Mouse (Mus musculus) ES-Bruce4 (cell line): ENCODE data around the gene E330034G19Rik. TPM values are rescaled to one million over a fixed set of nuclear protein-coding genes. Genes with fewer than 3 reads are reported as not detected.

ENCODE experiments used
- H3K27ac ChIP-seq: 2 replicates; pipeline ENCODE4 v1.5.1; 2012; ENCODE audit warnings: low read length, inconsistent platforms; ENCODE audit not compliant: insufficient read depth
- H3K27me3 ChIP-seq: 2 replicates; pipeline ENCODE4 v1.6.1; 2012; ENCODE audit warnings: mild to moderate bottlenecking, low read length, inconsistent platforms; ENCODE audit not compliant: control insufficient read depth, poor library complexity, insufficient read depth, severe bottlenecking
- H3K36me3 ChIP-seq: 2 replicates; pipeline ENCODE4 v1.6.1; 2012; ENCODE audit warnings: inconsistent platforms, mild to moderate bottlenecking, low read length, moderate library complexity; ENCODE audit not compliant: control insufficient read depth, poor library complexity, insufficient read depth, severe bottlenecking
- H3K4me1 ChIP-seq: one replicate; pipeline ENCODE4 v1.8.1; 2011; ENCODE audit warnings: low read length; ENCODE audit not compliant: control insufficient read depth, insufficient read depth
- H3K4me3 ChIP-seq: 2 replicates; pipeline ENCODE4 v1.5.1; 2011; ENCODE audit warnings: low read depth, mild to moderate bottlenecking, low read length
- H3K9ac ChIP-seq: 2 replicates; pipeline ENCODE4 v1.6.1; 2012; ENCODE audit warnings: low read depth, mild to moderate bottlenecking, inconsistent platforms; ENCODE audit not compliant: poor library complexity, severe bottlenecking
- H3K9me3 ChIP-seq: replicated peaks from 2 replicates; pipeline ENCODE4 v1.6.1; 2012; ENCODE audit warnings: mild to moderate bottlenecking, low read length, inconsistent platforms; ENCODE audit not compliant: control insufficient read depth, poor library complexity, insufficient read depth, severe bottlenecking
- CTCF ChIP-seq: IDR thresholded peaks from one replicate; pipeline ENCODE4 v1.8.1; 2011; ENCODE audit warnings: low read depth, low read length
- EP300 ChIP-seq: IDR thresholded peaks from 2 replicates; pipeline ENCODE4 v1.6.1; 2011; ENCODE audit warnings: low read depth, low read length; ENCODE audit not compliant: insufficient read depth
- POLR2A ChIP-seq: IDR thresholded peaks from one replicate; pipeline ENCODE4 v1.8.1; 2011; ENCODE audit warnings: low read length; ENCODE audit not compliant: insufficient read depth
- polyA plus RNA-seq: library from polyadenylated mRNA; stranded (reverse); fragments of >200 nt; gene quantifications from 2 replicates; pipeline ENCODE4 v1.2.4, GENCODE M21; 2011; ENCODE audit warnings: low read depth; ENCODE audit not compliant: missing spikeins, insufficient read depth, insufficient read length

The E330034G19Rik gene
- polyA plus RNA-seq, 1 experiment, result not detected

GRCm38 (mm10) chr14:24358295-24358951, 65.4 kb downstream of the E330034G19Rik start:
- Histone ChIP-seq H3K9me3 (no peaks in the 10 kb centered on the region), H3K9ac (no peak overlapping the region), H3K36me3 (no peaks in the 10 kb centered on the region), H3K27ac (no peak overlapping the region), H3K27me3 (no peaks in the 10 kb centered on the region), H3K4me1 (no peaks in the 10 kb centered on the region), H3K4me3 (no peak overlapping the region)
- TF ChIP-seq EP300 (no peak), CTCF (peak; percentile 61), POLR2A (no peak)

Other genes with a start within 250 kb of the E330034G19Rik start
- gene Dlg5, start 47.3 kb upstream of the E330034G19Rik start, polyA plus RNA-seq, result 37.9 and 40.9 TPM in 2 replicates
- 33.3 and 33.6 TPM in 2 replicates for gene Polr3a, start 193.8 kb downstream of the E330034G19Rik start, polyA plus RNA-seq
- 3,686 and 4,006 TPM in 2 replicates for gene Rps24, start 193.9 kb downstream of the E330034G19Rik start, polyA plus RNA-seq